Mouse (Mus musculus) stomach, embryonic 15.5 days (tissue): ENCODE data around the gene Tbxas1. TPM values are rescaled to one million over a fixed set of nuclear protein-coding genes. Genes with fewer than 3 reads are reported as not detected.

Experiments
- ATAC-seq: fragments of 200-750 bp; cut with Nextera tagmentation; 2 replicates; pipeline ENCODE4 v1.8.0; 2017; ENCODE audit warnings: low read depth, moderate number of reproducible peaks, moderate TSS enrichment; ENCODE audit not compliant: insufficient read depth, low FRiP score
- H3K27ac ChIP-seq: fragments of 300-500 bp; sonication (generic); 2 replicates; pipeline ENCODE4 v1.5.1; 2015; ENCODE audit warnings: mild to moderate bottlenecking, inconsistent platforms
- H3K27me3 ChIP-seq: fragments of 300-500 bp; sonication (generic); replicated peaks from 2 replicates; pipeline ENCODE4 v1.6.1; 2015; ENCODE audit warnings: inconsistent platforms
- H3K36me3 ChIP-seq: fragments of 300-500 bp; sonication (generic); 2 replicates; pipeline ENCODE4 v1.6.1; 2015; ENCODE audit warnings: inconsistent platforms
- H3K4me1 ChIP-seq: fragments of 300-500 bp; sonication (generic); 2 replicates; pipeline ENCODE4 v1.6.1; 2015; ENCODE audit warnings: inconsistent platforms
- H3K4me2 ChIP-seq: fragments of 300-500 bp; sonication (generic); 2 replicates; pipeline ENCODE4 v1.6.1; 2015; ENCODE audit warnings: mild to moderate bottlenecking, inconsistent platforms
- H3K4me3 ChIP-seq: fragments of 300-500 bp; sonication (generic); replicated peaks from 2 replicates; pipeline ENCODE4 v1.5.1; 2015; ENCODE audit warnings: inconsistent platforms
- H3K9ac ChIP-seq: fragments of 300-500 bp; sonication (generic); 2 replicates; pipeline ENCODE4 v1.6.1; 2015; ENCODE audit warnings: inconsistent platforms
- H3K9me3 ChIP-seq: fragments of 300-500 bp; sonication (generic); 2 replicates; pipeline ENCODE4 v1.6.1; 2016; ENCODE audit warnings: inconsistent platforms
- WGBS: fragments of 180-500 bp; shearing (Covaris S2); methylation state at CpG from one replicate; pipeline ENCODE4 v1.1.7; 2015; 5-methylcytosine and 5-hydroxymethylcytosine counted together
- polyA plus RNA-seq: library from polyadenylated mRNA; unstranded; fragments of >200 nt; fragmentation: Nextera tagmentation; extraction: Ambion mirVana; gene quantifications from 2 replicates; pipeline ENCODE4 v1.2.1, GENCODE M21; 2015

Tbxas1 gene
- polyA plus RNA-seq, 1 experiment from 2014 or later: 3.4 TPM

DNA sequence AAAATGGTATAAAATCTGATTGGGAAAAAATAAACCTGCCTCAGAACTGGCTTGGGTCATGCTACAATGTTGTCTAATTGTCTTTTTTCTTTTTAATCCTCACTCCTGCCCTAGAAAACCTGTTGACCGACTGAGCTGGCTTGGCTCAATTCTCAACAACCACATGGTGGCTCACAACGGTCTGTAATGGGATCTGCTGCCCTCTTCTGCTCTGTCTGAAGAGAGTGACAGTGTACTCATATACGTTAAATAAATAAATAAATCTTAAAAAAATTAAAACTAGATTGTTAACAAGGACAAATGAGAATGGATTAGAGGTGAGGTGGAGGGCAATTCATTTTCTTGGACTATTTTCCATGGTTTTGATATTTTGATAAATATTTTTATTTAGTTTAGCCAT, 245.5 kb downstream of the Tbxas1 start:
- WGBS: 47% methylated on average over 3 of the region's 3 CpGs

DNA sequence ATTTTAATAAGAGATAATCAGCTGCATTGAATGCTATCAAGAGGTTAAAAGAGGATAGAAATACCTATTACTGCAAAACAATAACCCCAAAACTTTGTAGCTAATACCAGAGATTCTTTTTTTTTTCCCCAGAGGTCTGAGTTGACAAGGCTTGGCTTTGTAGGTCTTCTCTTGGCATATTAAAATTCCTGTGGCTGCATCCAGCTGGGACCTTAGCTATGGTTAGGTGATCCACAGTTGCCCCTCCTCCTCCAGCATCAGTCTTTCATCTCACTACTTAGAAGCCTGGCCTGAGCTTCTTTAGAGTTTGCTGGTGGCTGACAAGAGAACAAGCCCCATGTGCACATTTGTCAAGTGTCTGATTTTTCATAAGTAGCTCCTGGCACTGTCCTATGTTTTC, 249.5 kb downstream of the Tbxas1 start:
- H3K4me3 ChIP-seq: no peak overlapping the region
- ATAC-seq: no peak
- no peaks in the 10 kb centered on the region for H3K27me3 ChIP-seq

More for the DNA sequence above, 245.5 kb downstream of the Tbxas1 start:
- Histone ChIP-seq H3K36me3 (no peaks in the 10 kb centered on the region), H3K9ac (no peak overlapping the region), H3K4me3 (no peak overlapping the region), H3K27me3 (no peaks in the 10 kb centered on the region), H3K9me3 (no peaks in the 10 kb centered on the region), H3K27ac (no peak overlapping the region), H3K4me2 (no peak overlapping the region), H3K4me1 (peaks cover 6% of the 10 kb centered on the region; the same call in 1 of the 2 replicates)
- no peak for ATAC-seq

DNA sequence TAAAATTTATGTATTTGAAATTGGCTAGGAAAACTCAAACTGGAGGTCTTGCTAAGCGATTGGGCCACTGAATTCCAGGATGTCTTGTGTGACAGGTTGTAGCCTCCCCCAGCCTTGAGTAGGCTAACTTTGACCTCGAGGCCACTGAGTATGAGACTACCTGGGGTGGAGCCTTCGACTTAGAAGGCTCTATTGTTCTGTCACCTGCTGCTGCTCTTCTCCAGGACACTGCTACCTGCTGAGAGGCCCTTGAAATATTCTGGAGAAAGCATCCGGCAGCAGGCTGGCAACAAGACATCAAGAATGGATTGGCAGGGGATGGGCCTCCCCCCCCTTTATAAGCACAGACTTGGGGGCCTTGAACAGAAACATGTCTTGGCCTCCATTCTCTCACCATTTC, 256.3 kb downstream of the Tbxas1 start:
- Histone ChIP-seq H3K36me3 (peaks cover 5% of the 10 kb centered on the region), H3K4me1 (no peaks in the 10 kb centered on the region), H3K9me3 (no peaks in the 10 kb centered on the region), H3K27ac (no peak overlapping the region), H3K4me2 (no peak overlapping the region), H3K9ac (no peak overlapping the region), H3K4me3 (no peak overlapping the region), H3K27me3 (no peaks in the 10 kb centered on the region)
- ATAC-seq: no peak
- WGBS: 43% methylated on average over 4 of the region's 4 CpGs

More for the DNA sequence above, 249.5 kb downstream of the Tbxas1 start:
- H3K9ac ChIP-seq: no peak overlapping the region
- H3K36me3 ChIP-seq: no peaks in the 10 kb centered on the region
- no peak overlapping the region for H3K27ac ChIP-seq
- no peaks in the 10 kb centered on the region for H3K9me3 ChIP-seq
- no peaks in the 10 kb centered on the region for H3K4me1 ChIP-seq
- no peak overlapping the region for H3K4me2 ChIP-seq

- Histone ChIP-seq H3K9ac (no peak overlapping the region), H3K4me2 (no peak overlapping the region), H3K27ac (no peak overlapping the region), H3K27me3 (no peaks in the 10 kb centered on the region), H3K9me3 (no peaks in the 10 kb centered on the region), H3K4me1 (no peaks in the 10 kb centered on the region), H3K36me3 (peaks cover 5% of the 10 kb centered on the region), H3K4me3 (no peak overlapping the region)
- no peak for ATAC-seq
- 79% methylated on average over 5 of the region's 5 CpGs for WGBS
These were observed 257.4 kb downstream of the Tbxas1 start for GRCm38 (mm10) chr6:39132556-39132955.

Other genes with a start within 250 kb of the Tbxas1 start
- 0.67 and 1.2 TPM in 2 replicates for gene Klrg2, start 238.2 kb upstream of the Tbxas1 start, polyA plus RNA-seq
- 3.2 and 3.4 TPM in 2 replicates for gene Clec2l, start 212.3 kb upstream of the Tbxas1 start, polyA plus RNA-seq
- 23.8 and 25.6 TPM in 2 replicates for gene Hipk2, start 761 bp downstream of the Tbxas1 start, polyA plus RNA-seq
- 9.1 and 9.9 TPM in 2 replicates for gene Parp12, start 242.9 kb downstream of the Tbxas1 start, polyA plus RNA-seq